Mouse (Mus musculus) spleen, embryonic (tissue): ENCODE measurements at regions not wholly inside any gene's neighbourhood (a gene's known extent, or its start where the extent isn't known, plus 50 kb on each side); places are given as distances from the start of the nearest gene placed in this dataset.

Source experiments
- CTCF ChIA-PET: fragments of 350-600 bp; sonication (Branson Sonifier 250); formaldehyde crosslinking; loops from one replicate; lab custom pipeline; 2022; lab: Charles Lee

DNA sequence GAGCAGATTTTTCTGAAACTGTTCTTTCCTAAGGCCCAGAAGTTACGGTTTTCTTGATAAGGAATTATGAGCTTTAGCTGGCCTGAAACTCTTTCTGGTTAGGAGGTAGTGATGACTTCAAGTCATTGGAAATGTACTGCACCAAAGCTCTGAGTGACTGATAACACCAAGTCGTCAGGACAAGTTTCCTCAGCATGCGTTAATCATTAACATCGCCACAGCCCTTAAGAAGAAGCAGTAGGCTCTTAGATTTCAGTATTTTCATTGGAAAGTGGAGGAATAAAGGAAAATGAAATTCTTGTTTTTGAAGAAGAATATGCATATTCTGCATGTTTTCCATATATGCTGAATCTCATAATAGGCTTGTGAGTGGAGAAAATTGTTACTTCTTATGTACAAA is 390.3 kb upstream of the Gm11114 start:
- CTCF ChIA-PET = no interaction called here

DNA sequence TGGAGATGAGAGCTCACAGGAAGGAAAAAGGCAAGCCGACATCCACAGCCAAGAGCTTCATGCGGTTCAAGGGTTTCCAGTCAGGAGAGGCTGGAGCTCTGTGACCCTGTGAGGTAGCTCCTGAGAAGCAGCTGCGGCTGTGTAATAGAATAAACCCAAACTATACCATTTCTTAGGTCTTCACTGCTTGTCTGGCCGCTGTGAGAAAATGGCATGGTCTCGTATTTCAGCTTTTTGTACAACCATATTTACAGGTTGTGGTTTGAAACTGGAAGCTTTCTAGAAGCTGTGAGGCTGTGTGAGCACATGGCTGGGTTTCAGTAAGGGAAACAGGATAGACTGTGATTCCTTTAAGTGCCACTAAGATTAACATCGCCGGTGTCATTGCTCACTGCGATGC is 388.6 kb upstream of the Gm11114 start:
- CTCF ChIA-PET = no interaction called here

DNA sequence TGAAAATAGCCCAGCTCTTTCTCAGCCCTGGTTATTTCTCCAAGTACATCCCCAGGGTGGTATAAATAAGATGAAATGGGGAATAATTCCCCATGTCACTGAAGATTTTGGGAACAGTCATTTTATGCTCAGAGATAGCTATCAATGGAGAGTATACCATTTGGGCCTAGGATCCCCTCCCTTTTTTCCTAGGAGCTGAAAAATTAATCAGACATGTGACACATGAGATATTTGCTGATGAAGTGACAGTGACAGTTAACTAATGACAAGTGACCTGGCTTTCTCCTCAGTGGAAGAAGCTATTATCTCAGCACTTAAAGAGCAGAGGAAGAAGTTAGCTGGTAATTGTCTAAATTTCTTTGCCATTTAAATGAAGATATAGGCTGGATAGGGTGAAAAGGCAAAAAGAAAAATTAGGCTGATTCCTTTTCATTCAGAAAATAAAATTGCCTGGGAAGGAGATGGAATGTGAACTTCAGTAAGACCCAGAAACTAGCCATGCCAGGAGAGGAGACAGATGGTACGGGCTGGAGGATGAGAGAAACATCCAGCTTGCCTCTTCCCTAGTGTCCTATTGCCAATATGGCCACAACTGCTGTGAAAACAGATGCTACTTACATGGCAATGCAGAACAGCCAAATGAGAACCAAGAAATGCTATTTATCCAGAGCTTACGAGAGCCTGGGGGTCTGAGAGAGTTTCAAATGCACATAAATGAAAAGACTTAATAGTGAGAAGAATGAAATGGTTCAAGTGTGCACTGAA is 376.1 kb upstream of the Gm11114 start:
- CTCF ChIA-PET = no interaction called here

DNA sequence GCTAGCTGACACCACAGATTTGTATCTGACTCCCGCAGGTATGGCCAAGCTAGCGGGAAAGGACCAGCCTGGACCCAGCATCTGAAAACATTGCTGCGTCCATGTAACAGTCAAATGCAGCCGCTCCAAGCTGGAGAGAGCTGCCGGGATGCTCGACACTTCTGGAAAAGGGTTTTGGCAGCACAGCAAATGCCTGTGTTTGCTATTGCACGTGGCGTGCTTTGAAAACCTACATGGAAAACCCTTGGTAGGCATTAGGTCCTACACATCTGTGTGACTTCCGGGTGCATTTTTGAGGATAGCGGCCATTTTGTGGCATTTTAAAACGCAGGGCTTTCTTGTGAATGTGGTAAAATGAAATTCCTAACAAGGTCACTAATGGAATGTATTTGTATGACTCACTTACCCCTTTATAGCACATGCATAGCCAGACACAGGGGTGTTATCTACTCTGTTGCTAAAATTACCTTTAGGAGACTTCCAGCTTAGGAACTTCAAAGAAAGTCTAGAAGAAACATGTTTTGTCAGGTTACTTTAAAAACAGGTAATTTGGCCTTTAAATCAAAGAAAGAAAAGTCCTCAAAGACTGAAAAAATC is 345.9 kb upstream of the Gm11114 start:
- CTCF ChIA-PET = no interaction called here

DNA sequence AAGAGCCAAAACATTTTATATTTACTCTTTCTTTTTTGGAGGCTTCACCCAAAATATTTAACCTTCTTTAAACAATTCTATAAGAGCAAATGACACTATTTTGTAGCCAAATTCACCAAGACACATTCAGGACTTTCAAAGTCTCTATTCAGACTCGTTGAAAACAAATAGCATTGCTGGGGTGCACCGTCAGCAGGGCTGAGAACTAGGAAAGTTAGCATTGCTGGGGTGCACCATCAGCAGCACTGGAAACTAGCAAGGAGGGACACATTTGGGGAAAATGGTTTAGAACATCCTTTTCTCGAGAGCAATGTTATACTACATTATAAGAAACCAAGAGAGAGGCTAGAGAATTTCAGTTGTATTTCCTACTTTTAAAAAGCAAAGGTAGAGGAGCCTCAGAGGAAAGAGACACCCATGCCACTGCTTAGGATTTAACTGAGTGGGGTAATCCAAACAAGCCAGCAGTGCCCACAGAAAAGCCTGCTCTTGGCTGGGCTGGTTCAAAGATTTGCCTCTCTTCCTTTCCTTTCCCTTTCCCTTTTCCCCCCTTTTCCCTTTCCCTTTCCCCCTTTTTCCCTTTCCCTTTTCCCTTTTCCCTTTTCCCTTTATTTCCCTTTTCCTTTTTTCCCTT is 342.5 kb upstream of the Gm11114 start:
- CTCF ChIA-PET = no interaction called here

DNA sequence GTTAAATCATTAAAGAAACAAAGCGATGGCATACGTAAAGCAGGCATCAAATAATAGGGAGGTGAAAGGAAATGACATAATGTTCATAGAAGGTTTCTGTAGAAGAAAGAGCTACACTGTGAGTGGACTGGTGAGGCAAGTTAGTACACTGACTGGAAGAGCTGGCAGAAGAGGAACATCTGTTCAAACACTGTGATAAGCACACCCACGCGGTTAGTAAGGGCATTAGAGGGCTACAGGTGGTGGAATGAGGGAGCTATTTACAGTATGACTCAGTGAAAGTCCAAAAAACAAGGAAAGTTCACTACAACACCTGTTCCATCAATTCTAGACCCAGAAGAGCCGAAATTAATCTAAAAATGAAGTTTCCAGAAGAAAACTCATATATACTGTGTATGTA is 335.1 kb upstream of the Gm11114 start:
- CTCF ChIA-PET = no interaction called here

DNA sequence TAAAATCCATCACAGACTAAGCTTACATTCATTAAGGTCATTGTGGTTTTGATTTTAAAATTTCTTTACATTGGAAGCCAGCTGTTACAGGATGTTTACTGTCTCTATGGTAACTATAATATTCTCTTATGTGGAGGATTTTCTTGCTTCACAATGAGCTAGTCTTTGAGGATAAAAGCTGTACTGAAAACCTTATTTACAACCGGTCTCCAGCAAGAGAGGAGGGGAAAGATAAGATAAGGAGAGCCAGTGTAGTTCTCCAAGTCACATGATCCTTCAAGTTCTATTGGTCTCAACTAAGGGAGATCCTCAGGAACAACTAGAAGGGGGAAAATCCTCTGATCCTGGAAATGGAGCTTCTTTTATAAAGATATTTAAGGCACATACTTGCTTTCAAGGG is 309.2 kb upstream of the Gm11114 start:
- CTCF ChIA-PET = no interaction called here

DNA sequence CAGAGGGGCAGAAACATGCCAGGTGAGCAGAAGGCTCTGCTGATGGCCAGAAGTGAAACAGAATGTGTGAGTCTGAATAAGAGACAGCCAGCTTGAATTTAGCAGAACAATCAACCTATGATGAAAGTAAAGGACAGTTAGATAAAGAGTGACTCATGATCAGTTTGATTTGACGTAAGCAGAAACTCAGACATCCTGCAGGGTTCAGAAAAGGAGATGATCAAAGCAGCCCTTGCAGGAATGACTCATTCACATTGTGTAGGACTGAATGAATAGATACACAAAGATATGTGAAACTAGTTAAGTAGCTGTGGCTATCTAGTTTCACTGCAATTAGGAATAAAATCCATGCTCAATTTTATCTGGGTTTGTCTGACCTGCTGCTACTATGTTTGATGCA is 301.2 kb upstream of the Gm11114 start:
- CTCF ChIA-PET = interaction anchor here (1.0 kb wide), 1 partner anchor 16 kb away, joined by 3 read pairs; no protein-coding TSS in a partner anchor

DNA sequence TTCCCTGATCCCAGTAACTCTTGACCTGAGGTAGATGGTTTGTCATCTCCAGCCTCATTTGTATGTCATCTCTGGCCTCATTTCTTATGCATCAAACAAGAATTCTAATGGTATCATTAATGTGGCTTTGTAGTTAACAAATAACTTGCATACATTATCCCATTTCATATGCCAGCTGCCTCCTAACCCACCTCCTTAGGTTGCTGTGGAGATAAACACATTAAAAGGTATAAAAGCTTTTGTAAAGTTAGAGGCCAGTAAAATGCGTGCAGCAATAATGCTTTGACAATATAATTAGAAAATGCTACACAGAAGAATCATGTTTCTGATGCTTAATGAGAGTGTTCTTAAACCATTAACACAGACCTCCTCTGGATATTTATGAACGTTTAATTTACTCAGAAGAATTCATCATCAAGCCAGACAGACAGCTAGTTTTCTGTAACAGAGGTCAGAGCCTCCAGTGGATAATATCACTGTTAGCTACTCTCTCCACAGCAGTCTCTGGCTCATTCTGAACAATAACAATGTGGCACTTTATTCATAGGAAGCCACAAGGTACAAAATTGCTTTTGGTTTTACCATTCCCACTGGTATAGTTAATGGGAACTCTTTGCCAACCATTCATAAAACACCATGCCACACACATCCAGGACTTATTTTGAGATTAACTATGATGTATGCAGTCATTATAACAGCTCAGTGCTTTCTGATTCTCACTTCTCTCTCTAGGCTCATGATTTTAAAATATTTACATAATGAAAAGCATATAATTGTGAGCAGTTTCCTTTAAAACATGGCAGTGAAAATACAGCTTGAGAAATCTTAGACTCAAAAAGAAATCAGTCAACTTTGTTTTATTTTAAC is 264.2 kb upstream of the Gm11114 start:
- CTCF ChIA-PET = no interaction called here

DNA sequence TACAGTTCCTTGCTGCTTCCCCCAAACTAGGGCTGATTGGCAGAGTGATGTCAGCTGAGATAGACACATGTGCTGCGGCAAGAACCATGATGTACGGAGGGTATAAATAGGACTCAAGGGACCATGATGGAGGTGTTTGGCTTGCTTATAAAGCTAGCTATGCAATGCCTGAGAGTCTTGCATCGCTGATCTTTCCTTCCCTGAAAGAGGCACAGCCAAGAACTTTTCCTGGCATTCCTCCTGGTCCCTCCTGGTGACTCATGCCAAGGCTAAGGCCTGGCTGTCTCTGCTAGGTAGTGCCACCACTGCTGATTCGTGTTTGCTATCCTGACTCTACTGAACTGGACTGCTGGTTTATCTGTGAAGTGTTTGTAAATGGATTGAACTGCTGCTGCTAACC is 260.0 kb upstream of the Gm11114 start:
- CTCF ChIA-PET = no interaction called here

DNA sequence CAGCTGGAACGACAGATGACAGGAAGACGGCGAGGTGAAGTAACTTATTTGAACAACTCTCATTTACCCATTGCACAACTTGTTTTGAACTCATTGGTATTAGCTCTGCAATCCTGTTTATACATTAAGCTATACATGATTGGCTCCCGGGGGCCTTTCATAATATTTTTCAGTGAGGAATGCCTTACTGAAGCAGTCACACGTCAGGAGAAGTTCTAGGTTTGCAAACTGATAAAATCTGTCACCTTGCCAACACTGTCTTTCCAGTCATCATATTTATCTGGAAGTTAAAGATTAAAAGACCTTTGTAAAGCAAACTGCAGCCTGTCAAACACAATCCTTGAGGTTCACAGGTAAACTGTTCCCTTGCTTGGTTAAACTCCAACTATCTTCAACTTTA is 232.6 kb upstream of the Gm11114 start:
- CTCF ChIA-PET = no interaction called here

DNA sequence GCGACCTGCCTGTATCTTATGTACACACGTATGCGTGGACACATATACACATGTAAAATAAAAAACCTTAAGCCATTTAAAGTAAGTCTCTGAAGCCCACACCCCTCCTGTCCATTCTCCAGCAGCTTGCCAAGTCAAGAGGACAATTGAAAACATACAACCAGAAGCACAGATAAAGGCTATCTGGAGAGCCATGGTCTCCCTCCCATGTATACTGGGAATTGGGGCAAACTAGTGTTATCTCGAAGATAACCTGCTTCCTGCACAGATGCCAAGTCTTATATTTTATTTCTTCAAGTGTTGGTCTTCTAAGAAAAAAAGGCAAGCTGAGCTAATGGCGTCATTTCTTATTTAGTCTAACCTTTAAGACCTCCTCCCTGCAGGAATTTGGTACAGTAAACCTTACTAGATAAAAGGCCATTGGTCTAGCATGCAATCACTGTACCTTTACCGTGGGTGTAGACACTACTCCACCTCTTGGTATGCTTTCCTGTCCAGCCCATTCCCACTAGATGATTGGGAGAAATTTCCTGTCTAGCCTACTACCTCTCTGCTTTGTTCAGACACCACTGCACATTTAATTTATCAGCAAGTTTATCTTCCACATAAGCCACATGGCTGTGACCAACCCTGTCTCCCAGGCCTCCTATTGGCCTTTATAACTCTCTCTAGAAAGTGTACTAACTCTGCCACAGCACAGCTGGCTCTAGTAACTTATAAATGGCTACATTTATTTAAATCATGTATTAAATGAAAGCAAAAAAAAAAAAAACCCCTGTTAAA is 223.8 kb upstream of the Gm11114 start:
- CTCF ChIA-PET = no interaction called here

DNA sequence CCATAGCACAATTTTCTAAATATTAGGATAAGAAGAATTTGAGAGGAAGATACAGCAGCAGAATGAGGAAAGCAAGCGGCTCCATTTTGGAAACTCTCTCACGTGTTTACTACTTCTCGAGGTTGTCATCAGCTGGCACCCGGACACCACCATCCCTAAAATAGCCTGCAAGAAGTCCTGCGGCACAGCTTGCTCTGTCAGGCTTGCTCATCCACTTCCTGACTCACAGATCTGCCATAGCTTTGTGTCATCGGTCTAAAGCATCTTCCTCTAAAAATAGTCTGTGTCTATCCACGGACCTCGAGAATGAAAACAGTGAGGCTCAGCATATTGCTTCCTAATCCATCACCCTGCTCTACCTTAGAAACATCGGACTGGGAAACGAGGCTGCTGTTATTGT is 222.3 kb upstream of the Gm11114 start:
- CTCF ChIA-PET = no interaction called here

DNA sequence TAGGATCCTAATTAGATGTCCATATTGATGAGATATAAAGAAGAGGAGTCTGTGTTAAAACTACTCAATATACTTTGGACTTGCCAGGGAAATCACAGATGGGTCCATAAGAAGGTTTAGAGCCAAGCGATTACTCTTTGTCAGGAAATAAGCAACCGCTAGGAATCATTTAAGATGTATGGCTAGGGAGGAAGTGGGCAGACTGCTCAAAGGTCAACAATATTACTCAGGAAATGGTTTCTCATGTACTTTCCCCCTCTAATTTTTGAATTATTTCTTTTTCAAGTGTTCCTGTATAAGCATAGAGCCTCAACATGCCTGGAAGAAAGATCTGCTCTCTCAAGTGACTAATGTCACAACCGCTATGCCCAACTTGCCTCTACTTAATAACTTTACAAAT is 217.3 kb upstream of the Gm11114 start:
- CTCF ChIA-PET = no interaction called here

DNA sequence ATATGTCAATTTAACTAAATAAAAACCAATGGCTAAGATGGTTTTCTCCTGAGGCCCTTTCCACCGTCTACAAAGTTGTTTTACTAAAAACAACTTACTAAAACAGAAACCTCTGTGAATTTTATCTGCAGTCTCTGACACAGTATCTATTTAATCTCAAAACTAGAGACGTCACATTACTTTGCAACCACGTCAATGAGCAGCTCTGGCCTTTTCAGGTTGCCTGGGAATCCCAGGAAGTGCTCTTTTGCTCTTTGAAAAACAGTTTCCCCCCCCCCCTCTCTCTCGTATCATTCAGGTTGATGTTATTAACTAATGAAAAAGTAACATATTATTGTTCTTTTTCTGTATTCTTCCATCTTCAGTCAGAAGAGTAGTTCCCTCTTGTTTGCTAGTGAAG is 216.1 kb upstream of the Gm11114 start:
- CTCF ChIA-PET = no interaction called here

DNA sequence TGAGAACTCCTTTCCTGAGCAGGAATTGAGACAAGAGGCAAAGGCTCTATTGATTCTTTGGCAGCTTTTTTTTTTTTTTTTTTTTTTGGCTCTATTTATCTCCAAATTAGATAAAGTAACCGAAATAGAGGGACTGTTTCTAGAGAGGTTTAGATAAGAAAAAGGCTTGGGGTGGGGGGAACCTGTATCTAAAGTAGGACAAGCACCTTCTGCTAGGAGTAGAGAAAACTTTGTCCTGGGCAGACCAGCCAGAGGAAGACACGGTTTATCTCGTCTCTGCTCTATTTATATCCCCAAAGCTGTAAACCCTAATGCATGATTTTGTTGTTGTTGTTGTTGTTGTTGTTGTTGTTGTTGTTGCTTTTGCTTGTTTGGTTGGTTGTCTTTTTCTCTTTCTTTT is 199.6 kb upstream of the Gm11114 start:
- CTCF ChIA-PET = no interaction called here

DNA sequence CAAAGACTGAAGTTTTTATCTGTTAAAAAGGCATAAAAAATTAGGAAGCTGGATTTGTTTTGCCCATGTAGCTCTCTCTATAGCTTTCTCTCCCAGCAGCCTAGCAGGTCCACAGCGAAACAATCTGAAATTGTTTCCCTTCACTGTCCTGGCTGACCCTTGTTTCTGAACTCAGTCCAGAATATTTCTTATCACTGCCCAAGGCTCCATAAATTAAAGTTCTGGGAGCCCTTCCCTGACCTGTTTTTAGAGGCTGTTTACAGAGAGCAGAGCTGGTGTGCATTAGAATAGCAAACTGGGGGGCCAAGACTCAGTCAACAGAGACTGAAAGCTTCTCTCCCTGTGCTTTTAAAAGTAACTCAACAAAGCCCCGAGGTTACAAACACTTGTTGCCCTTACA is 198.3 kb upstream of the Gm11114 start:
- CTCF ChIA-PET = no interaction called here

DNA sequence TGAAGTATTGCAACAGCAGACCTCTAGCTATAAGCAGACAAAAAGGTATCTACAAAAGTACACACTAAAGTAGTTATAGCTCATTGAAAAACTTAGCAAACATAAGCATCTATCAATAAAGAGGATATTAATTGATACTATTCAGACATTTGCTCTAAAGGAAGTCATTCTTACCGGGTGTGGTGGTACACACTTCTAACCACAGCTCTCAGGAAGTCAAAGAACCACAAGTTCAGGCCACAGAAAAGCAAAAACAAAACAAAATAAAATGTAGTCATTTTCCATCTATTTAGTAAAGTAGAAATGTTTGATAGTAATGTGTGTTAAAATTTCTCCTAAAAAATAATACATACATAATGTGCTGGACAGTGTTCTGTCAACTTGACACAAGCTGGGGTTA is 192.5 kb upstream of the Gm11114 start:
- CTCF ChIA-PET = no interaction called here

DNA sequence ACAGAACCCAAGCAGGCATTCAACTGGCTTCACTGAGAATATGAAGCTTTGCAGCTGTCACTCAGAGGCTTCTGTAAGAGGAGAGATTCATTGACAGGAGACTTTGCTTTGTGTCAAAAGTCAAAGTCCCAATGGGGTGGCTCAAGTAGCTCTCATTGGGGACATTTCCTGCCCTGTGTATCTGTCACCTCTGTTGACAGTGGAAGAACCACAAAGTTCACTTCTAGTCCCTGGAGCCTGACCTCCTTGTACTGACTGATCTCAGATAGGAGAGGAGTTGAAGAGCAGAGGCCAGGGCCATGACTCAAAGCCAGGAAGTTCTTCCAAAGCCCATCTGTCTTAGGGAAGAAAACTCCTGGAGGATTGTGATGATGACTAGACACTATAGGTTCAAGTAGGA is 191.5 kb upstream of the Gm11114 start:
- CTCF ChIA-PET = no interaction called here

DNA sequence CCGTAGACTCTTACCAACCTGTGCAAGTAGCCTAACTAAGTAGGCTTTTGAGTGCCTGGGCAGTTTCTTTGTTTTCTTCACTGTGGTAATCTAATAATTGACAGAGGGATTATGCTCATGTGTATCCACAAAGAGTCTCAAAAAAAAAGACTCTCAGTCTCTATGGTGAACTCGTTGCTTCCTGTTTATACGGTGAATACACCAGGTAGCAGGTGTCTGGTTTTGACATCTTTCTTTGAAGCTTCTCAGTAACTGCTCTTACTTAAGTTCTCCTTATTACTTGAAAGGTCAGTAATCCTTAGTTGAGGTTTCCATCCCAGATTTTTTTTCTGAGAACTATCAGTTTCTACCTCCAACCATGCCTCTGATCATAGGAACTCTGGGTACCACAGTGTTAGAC is 188.9 kb upstream of the Gm11114 start:
- CTCF ChIA-PET = no interaction called here

DNA sequence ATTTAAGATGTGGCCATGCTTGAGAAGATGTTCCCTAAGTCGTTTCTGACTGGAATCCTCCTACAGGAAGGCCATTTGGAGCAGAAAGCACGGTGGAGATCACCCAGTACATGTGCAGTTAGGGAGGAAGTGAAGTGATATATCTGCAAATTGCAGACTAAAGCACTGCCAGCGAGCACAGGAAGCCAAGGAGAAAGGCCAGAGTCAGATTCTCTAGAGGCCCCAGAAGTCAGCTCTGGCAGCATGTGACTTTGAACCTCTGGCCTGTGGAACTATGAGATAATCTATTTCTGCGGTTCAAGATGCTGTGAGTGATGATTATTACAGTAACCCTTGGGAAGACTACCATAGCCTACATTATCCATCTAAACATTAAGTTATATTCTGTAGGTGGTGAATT is 186.8 kb upstream of the Gm11114 start:
- CTCF ChIA-PET = no interaction called here

DNA sequence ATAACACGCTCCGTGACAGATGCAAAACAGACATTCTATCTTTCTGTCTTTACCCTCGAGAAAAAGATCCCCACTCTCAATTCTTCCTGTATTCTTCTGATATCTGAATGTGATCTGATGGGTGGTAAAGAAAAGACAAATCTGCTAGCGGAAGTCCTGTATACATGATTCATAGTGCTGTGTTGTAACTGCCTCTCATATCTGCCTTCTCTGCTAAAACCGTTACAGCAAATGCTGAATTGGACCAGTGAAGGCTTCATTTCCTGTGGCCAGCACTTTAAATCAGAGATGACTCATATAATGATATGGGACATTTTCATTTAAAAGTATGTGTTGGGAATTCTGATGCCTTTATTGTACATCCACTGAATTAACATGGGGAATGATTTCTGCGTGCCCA is 186.0 kb upstream of the Gm11114 start:
- CTCF ChIA-PET = no interaction called here
